Comparison of ENCODE assay signal across 19 mouse cellular contexts in the genomic region with DNA sequence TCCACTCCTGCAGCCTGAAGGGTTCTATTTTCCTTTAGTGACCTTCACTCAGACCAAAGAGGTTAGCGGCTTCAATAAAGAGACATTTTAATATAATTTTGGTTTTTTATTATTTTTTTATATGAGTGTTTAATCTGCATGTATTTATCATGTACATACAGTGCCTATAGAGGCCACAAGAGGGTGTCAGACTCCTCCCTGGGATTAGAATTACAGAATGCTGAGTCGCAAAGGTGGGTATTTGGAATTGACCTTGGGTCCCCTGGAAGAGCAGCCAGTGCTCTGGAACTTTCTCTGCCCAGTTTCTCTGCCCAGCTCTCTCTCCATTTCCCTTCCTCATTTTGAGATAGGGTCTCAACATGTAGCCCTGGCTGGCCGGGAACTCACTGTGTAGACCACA. TPM values are rescaled to one million over a fixed set of nuclear protein-coding genes. Genes with fewer than 3 reads are reported as not detected.
DNase-seq lines count a peak whose midpoint lies in the region; ATAC-seq and TF ChIP-seq lines count a peak whose summit lies in the region.
"Had no signal": no experiment of that assay in that cellular context is flagged by ENCODE, and none has a peak within 500 bp of the region (broad histone marks: within the 10 kb centered on the region; RNA-seq: fewer than 3 reads in every experiment).

No protein-coding gene starts in this region.

- peaks cover 21% of the 10 kb centered on the region for H3K36me3 ChIP-seq in heart, embryonic 13.5 days
- no peaks in the 10 kb centered on the region for H3K36me3 ChIP-seq in liver, embryonic 14.5 days (replicated peaks; ENCODE audit: control insufficient read depth, insufficient read depth, low read depth)
- peaks cover 0 to 22% of the 10 kb centered on the region in 2 experiments for H3K36me3 ChIP-seq in CH12.LX (replicated peaks in 1 of 2; ENCODE audit: control insufficient read depth in 1 of 2, insufficient read depth in 1 of 2, low read length in 1 of 2)
- H3K36me3 ChIP-seq: liver, embryonic 13.5 days had no signal

- TF ChIP-seq EP300 in liver, embryonic 14.5 days (IDR thresholded peaks at IDR 0.05; ENCODE audit: low read depth), result no peak
- TF ChIP-seq EP300 in CH12.LX (IDR thresholded peaks at IDR 0.05; ENCODE audit: low read length), result no peak

- TF ChIP-seq CTCF in liver, embryonic 14.5 days (IDR thresholded peaks at IDR 0.05; ENCODE audit: low read depth), result peak; percentile 22; the same call in 1 of the 2 replicates
- peak in 1 of 2 experiments; percentile 45; a peak in 2 of 4 replicates for TF ChIP-seq CTCF in CH12.LX (conservative IDR thresholded peaks at IDR 0.05 in 1 of 2, IDR thresholded peaks at IDR 0.05 in 1 of 2; ENCODE audit: low read depth in 2 of 2, low read length in 2 of 2)

- H3K4me1 ChIP-seq in heart, embryonic 13.5 days, result peaks cover 12% of the 10 kb centered on the region; the same call in 1 of the 2 replicates
- 0 out of 4 replicates have a peak, but pooled peaks cover 0 to 2% of the 10 kb centered on the region in 2 experiments for H3K4me1 ChIP-seq in liver, embryonic 14.5 days (replicated peaks; ENCODE audit: control insufficient read depth in 2 of 2, insufficient read depth in 2 of 2, low read length in 1 of 2)
- H3K4me1 ChIP-seq in CH12.LX (ENCODE audit: control insufficient read depth in 1 of 2, insufficient read depth in 2 of 2), result peaks cover 0 to 4% of the 10 kb centered on the region in 2 experiments; a peak in 1 of 4 replicates
- H3K4me1 ChIP-seq: embryonic facial prominence, embryonic 12.5 days; hindbrain, embryonic 10.5 days; liver, embryonic 13.5 days; midbrain, embryonic 12.5 days had no signal

- no peak overlapping the region for H3K4me3 ChIP-seq in heart, embryonic 13.5 days
- no peak overlapping the region for H3K4me3 ChIP-seq in liver, embryonic 14.5 days (ENCODE audit: insufficient read depth in 1 of 2, low read depth in 2 of 2, low read length in 2 of 2)
- no peak overlapping the region for H3K4me3 ChIP-seq in CH12.LX (replicated peaks in 1 of 3; ENCODE audit: low read depth in 2 of 3, low read length in 2 of 3, poor library complexity in 1 of 3)
- H3K4me3 ChIP-seq: embryonic facial prominence, embryonic 12.5 days; hindbrain, embryonic 10.5 days; limb, embryonic 10.5 days; liver, embryonic 13.5 days; midbrain, embryonic 12.5 days had no signal

- H3K27ac ChIP-seq in heart, embryonic 13.5 days (replicated peaks), result peak overlapping the region; percentile 66
- H3K27ac ChIP-seq in liver, embryonic 14.5 days, result no peak overlapping the region
- no peak overlapping the region for H3K27ac ChIP-seq in CH12.LX (ENCODE audit: insufficient read depth, low read depth)
- H3K27ac ChIP-seq: embryonic facial prominence, embryonic 12.5 days; hindbrain, embryonic 10.5 days; limb, embryonic 10.5 days; liver, embryonic 13.5 days; midbrain, embryonic 12.5 days had no signal

- dilution Hi-C loops in CH12.LX (cut with MboI; ENCODE audit: extremely low pct_ligation_motif_present, extremely low pct_unique_long_range_greater_than_20kb, low sequenced_read_pairs), result no loop called here

- no peak overlapping the region for H3K9ac ChIP-seq in heart, embryonic 13.5 days
- no peak overlapping the region for H3K9ac ChIP-seq in liver, embryonic 14.5 days (replicated peaks)
- no peak overlapping the region for H3K9ac ChIP-seq in CH12.LX (ENCODE audit: insufficient read depth, low read depth)
- H3K9ac ChIP-seq: embryonic facial prominence, embryonic 12.5 days; liver, embryonic 13.5 days; midbrain, embryonic 12.5 days had no signal

- no peak for TF ChIP-seq POLR2A in CH12.LX (IDR thresholded peaks at IDR 0.05; ENCODE audit: low read depth, low read length)

- H3K79me2 ChIP-seq in CH12.LX (replicated peaks; ENCODE audit: control insufficient read depth, extremely low read depth, insufficient read depth, poor library complexity, severe bottlenecking), result no peaks in the 10 kb centered on the region

- 77% methylated on average over 3 of the region's 3 CpGs for WGBS in heart, embryonic 13.5 days
- 51% methylated on average over 3 of the region's 3 CpGs for WGBS in liver, embryonic 14.5 days (ENCODE audit: insufficient replicate concordance)

- no peaks in the 10 kb centered on the region for H3K9me3 ChIP-seq in heart, embryonic 13.5 days
- H3K9me3 ChIP-seq in liver, embryonic 14.5 days (ENCODE audit: control insufficient read depth, low read length), result no peaks in the 10 kb centered on the region
- no peaks in the 10 kb centered on the region for H3K9me3 ChIP-seq in CH12.LX (replicated peaks; ENCODE audit: low read length)
- H3K9me3 ChIP-seq: embryonic facial prominence, embryonic 12.5 days; hindbrain, embryonic 10.5 days; limb, embryonic 10.5 days; liver, embryonic 13.5 days; midbrain, embryonic 12.5 days had no signal

- H3K27me3 ChIP-seq in heart, embryonic 13.5 days (replicated peaks), result no peaks in the 10 kb centered on the region
- H3K27me3 ChIP-seq in liver, embryonic 14.5 days (ENCODE audit: control insufficient read depth, insufficient read depth, low read length), result no peaks in the 10 kb centered on the region
- H3K27me3 ChIP-seq in CH12.LX (replicated peaks), result no peaks in the 10 kb centered on the region
- H3K27me3 ChIP-seq: embryonic facial prominence, embryonic 12.5 days; liver, embryonic 13.5 days; midbrain, embryonic 12.5 days had no signal

- no peak for DNase-seq in heart, adult 9 months (ENCODE audit: low spot score in 2 of 2)
- no peak for DNase-seq in liver, embryonic 14.5 days (ENCODE audit: low read depth in 3 of 3, low spot score in 3 of 3)
- no peak for DNase-seq in liver
- no peak for DNase-seq in CH12.LX (ENCODE audit: extremely low read depth)
- peak; percentile 49 for DNase-seq in R1 (ENCODE audit: low read depth, low spot score)
- DNase-seq in urinary bladder, postnatal 36 days (ENCODE audit: low spot score in 2 of 2), result no peak
- DNase-seq: adrenal gland, postnatal 25 days; cerebellum, adult 18-20 months; cerebellum, postnatal 36 days; liver, embryonic 13.5 days; lung, postnatal 36 days; retina, postnatal 1 day had no signal

- in situ Hi-C loops in CH12.LX (cut with MboI; ENCODE audit: low pct_ligation_motif_present, low pct_unique_long_range_greater_than_20kb, low sequenced_read_pairs), result no loop called here

- no peak for ATAC-seq in heart, embryonic 13.5 days (ENCODE audit: extremely low read depth, insufficient number of reproducible peaks, low FRiP score, low TSS enrichment)
- no peak for ATAC-seq in liver, embryonic 14.5 days (ENCODE audit: insufficient read depth)
- ATAC-seq: forebrain, embryonic 16.5 days; inflammation-experienced regulatory T-cells, adult 6 months had no signal

- peak; percentile 10 for TF ChIP-seq RAD21 in CH12.LX (IDR thresholded peaks at IDR 0.05; ENCODE audit: low read depth, low read length)

- no peak overlapping the region for H3K4me2 ChIP-seq in heart, embryonic 13.5 days
- H3K4me2 ChIP-seq in liver, embryonic 14.5 days (ENCODE audit: low read depth), result no peak overlapping the region
- H3K4me2 ChIP-seq in CH12.LX (ENCODE audit: insufficient read depth, low read depth, poor library complexity, severe bottlenecking), result no peak overlapping the region
- H3K4me2 ChIP-seq: embryonic facial prominence, embryonic 12.5 days; liver, embryonic 13.5 days; midbrain, embryonic 12.5 days had no signal

TF ChIP-seq in CH12.LX, 34 proteins besides CTCF, POLR2A, EP300 and RAD21:
- no peak for TF ChIP-seq HCFC1 (IDR thresholded peaks at IDR 0.05; ENCODE audit: low read depth, low read length)
- TF ChIP-seq ZC3H11A (IDR thresholded peaks at IDR 0.05; ENCODE audit: low read depth, low read length), result no peak
- TF ChIP-seq IRF4 (IDR thresholded peaks at IDR 0.05; ENCODE audit: low read depth, low read length), result no peak
- no peak for TF ChIP-seq USF1 (IDR thresholded peaks at IDR 0.05; ENCODE audit: low read depth, low read length)
- no peak for TF ChIP-seq PAX5 (IDR thresholded peaks at IDR 0.05; ENCODE audit: low read length)

RNA-seq across cellular contexts. Expression of gene Zkscan17, which starts 13.0 kb away (rescaled TPM):
- 13.8 and 14.7 TPM in 2 replicates for polyA plus RNA-seq in heart, embryonic 13.5 days (2015; fragmentation: Nextera tagmentation; extraction: Ambion mirVana)
- 2.1 and 2.3 TPM in 2 replicates for polyA plus RNA-seq in liver, embryonic 14.5 days (2012; rRNA removed)
- 2.9 and 3.4 TPM in 2 replicates for polyA plus RNA-seq in liver, embryonic 14.5 days (2014; fragmentation: Nextera tagmentation; extraction: Ambion mirVana)
- total RNA-seq in CH12.LX (2012; rRNA removed) (30.6 and 49.9 TPM in 2 replicates), CH12.LX (2014; rRNA removed) (8.9 and 9.8 TPM in 2 replicates)
- 31.5 and 36.8 TPM in 2 replicates for polyA plus RNA-seq in CH12.LX (2012; ENCODE audit: insufficient read length, low read depth)

RNA-seq across cellular contexts. Expression of gene Nlrp3, which starts 27.8 kb away (rescaled TPM):
- polyA plus RNA-seq in heart, embryonic 13.5 days (2015; fragmentation: Nextera tagmentation; extraction: Ambion mirVana), result 0.15 and 0.41 TPM in 2 replicates
- polyA plus RNA-seq in liver, embryonic 14.5 days (2012; rRNA removed), result 0.42 and 0.54 TPM in 2 replicates
- polyA plus RNA-seq in liver, embryonic 14.5 days (2014; fragmentation: Nextera tagmentation; extraction: Ambion mirVana), result 0.25 and 0.39 TPM in 2 replicates
- total RNA-seq in CH12.LX (2012; rRNA removed) (0.04 TPM in 1 of 2 replicates, not detected in the other), CH12.LX (2014; rRNA removed) (not detected in 2 replicates)
- polyA plus RNA-seq in CH12.LX (2012; ENCODE audit: insufficient read length, low read depth), result not detected in 2 replicates
- polyA plus RNA-seq: hindbrain, embryonic 10.5 days; inflammation-experienced regulatory T-cells, adult 6 months; limb, embryonic 10.5 days had no signal

RNA-seq across cellular contexts. Expression of gene Zfp867, which starts 41.3 kb away (rescaled TPM):
- polyA plus RNA-seq in heart, embryonic 13.5 days (2015; fragmentation: Nextera tagmentation; extraction: Ambion mirVana), result 5.6 and 5.7 TPM in 2 replicates
- 0.38 and 0.51 TPM in 2 replicates for polyA plus RNA-seq in liver, embryonic 14.5 days (2012; rRNA removed)
- 1.4 and 1.5 TPM in 2 replicates for polyA plus RNA-seq in liver, embryonic 14.5 days (2014; fragmentation: Nextera tagmentation; extraction: Ambion mirVana)
- total RNA-seq in CH12.LX (2012; rRNA removed) (4.1 and 4.9 TPM in 2 replicates), CH12.LX (2014; rRNA removed) (7.1 and 7.2 TPM in 2 replicates)
- polyA plus RNA-seq in CH12.LX (2012; ENCODE audit: insufficient read length, low read depth), result 4.6 and 5.6 TPM in 2 replicates
